Mouse (Mus musculus): ENCODE measurements around the gene Cfap97d1.

The Cfap97d1 gene

DNA sequence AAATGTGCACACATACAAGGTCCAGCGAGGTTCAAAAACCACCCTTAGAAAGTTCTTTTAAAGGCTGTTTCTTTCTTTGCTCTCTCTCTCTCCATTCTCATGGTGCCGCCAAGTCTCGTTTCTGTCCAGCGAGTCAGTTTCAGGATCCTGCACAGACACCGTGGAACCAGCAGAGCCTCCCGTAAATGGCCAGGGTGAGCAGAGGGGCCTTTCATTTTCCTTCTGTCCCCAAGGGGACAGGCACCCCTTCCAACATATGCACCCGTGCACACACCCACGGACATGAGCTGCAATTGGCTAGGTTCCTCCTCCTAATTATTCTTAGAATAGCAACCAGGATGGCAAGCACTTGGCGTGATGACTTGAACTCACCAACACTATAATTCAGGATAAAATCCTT is 10.6 kb upstream of the Cfap97d1 start:
- DNase-seq (ENCODE audit: low read depth, low spot score), result no peak

GRCm38 (mm10) chr11:101974181-101974580 is 9.9 kb upstream of the Cfap97d1 start:
- no peak for DNase-seq (ENCODE audit: low read depth, low spot score)

GRCm38 (mm10) chr11:101974923-101975322 is 9.2 kb upstream of the Cfap97d1 start:
- peak; percentile 16 for DNase-seq (ENCODE audit: low read depth, low spot score)

DNA sequence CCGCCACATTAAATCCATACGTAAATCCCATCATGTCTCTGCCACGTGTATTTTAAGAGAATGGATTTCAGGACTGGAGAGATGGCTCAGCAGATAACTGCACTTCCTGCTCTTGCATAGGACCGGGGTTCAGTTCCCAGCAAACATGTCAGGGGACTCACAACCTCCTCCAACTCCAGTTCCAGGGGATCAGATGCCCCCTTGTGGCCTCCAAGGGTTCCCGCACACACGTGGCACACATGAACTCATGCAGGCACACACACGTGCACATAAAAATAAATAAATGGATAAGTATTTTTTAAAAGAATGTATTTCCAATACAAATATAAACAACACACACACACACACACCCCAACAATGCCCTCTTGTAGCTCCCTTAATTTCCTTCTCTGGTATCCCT is 7.1 kb upstream of the Cfap97d1 start:
- DNase-seq (ENCODE audit: low read depth, low spot score), result no peak

DNA sequence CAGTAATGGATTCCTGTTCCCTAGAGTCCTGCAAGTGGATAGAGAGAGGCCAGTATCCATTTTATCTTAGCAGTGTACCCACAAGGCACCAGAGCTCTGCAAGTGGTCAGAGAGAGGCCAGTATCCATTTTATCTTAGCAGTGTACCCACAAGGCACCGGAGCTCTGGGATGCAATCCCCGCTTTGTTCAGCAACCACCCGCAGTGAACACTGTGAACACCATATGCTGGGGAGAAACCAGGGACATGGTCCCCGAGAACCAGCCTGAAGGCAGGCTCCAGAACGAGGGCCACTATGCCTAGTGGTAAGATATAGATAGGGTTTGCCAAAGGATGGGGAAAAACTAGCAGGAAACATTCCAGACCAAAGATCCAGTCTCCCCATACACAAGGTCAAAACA is 4.9 kb upstream of the Cfap97d1 start:
- no peak for DNase-seq (ENCODE audit: low read depth, low spot score)

GRCm38 (mm10) chr11:101980603-101981157 is 3.4 kb upstream of the Cfap97d1 start:
- no peak for DNase-seq (ENCODE audit: low read depth, low spot score)

DNA sequence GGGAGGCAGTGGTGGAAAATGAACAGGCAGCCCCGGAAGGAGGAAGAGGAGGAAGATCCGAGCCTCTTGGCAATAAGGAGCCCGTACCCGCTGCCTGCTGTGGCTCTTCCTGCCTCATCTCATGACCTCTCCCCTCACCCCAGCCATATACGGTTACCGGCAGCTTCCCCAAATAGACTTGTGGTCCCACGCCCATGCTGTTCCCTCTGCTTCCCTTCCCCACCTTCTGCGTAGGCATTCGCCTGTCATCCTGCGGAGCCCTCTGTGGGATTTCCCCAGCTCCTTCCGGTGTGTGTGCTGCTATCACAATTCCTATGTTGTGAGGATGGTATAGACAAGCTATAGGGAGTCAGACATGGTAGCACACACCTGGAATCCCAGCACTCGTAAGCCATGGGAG is 2.2 kb upstream of the Cfap97d1 start:
- no peak for DNase-seq (ENCODE audit: low read depth, low spot score)

DNA sequence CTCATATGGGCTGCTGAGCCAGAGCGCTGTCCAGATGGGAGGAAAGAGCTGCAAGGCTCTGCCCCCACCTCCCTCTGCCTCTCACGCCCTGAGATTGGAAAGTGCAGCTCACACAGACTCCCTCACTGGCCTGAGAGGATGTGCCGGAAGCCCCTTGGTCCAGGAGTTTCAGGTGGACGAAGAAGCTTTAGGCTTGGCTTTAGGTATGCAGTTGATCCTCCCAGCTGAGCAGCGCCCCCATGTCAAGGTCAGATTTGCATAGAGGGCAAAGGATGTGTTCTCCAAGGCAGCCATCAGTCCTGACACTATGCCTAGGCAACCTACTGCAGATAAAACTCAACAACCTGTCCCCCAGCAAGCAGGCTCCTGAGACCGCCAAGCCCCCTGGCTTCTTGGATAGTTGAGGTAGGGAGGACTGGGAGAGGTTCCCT is 1.1 kb upstream of the Cfap97d1 start:
- DNase-seq (ENCODE audit: low read depth, low spot score), result no peak

- DNase-seq (ENCODE audit: low read depth, low spot score), result peak; percentile 20
These were observed 603 bp upstream of the Cfap97d1 start for GRCm38 (mm10) chr11:101983431-101983921.

DNA sequence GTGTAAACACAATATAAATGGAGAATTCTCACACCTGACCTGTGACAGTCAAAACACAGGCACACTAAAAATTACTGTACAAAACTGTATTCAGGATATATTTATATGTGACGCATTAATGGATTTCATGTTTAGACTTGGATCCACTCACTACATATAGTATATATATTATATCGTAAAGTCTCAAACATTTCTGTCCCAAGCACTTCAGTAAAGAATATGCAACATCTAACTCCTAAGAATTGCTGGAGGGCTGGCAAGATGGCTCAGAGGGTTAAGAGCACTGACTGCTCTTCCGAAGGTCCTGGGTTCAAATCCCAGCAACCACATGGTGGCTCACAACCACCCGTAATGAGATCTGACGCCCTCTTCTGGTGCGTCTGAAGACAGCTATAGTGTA is 1.4 kb downstream of the Cfap97d1 start:
- peak; percentile 23 for DNase-seq (ENCODE audit: low read depth, low spot score)

- peak; percentile 78 for DNase-seq (ENCODE audit: low read depth, low spot score)
These were observed 1.9 kb downstream of the Cfap97d1 start for GRCm38 (mm10) chr11:101985990-101986389.

DNA sequence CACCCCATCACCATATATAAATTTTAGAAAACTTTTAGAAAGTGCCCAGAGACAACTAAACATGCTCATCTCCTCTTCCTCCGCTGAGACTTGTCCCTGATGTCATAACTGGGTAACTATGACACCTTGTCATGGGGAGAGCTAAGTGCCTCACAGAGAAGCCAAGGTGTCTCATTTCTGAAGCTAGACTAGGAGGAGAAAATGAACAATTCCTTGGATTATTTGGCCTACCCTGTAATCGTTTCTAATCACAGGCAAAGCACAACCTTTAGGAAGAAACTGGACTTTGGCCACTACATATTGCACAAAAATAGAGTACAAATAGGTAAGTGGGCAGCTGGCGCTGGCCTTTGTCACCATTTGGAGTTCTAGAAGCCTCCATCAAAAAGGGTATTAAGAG is 2.8 kb downstream of the Cfap97d1 start, which contains the start of gene Dusp3:
Dusp3 (minus strand) TSS at position 101 of the 400 bp plus-strand sequence.
- no peak for DNase-seq (ENCODE audit: low read depth, low spot score)

- no peak for DNase-seq (ENCODE audit: low read depth, low spot score)
These were observed 6.2 kb downstream of the Cfap97d1 start for GRCm38 (mm10) chr11:101990244-101990643.

DNA sequence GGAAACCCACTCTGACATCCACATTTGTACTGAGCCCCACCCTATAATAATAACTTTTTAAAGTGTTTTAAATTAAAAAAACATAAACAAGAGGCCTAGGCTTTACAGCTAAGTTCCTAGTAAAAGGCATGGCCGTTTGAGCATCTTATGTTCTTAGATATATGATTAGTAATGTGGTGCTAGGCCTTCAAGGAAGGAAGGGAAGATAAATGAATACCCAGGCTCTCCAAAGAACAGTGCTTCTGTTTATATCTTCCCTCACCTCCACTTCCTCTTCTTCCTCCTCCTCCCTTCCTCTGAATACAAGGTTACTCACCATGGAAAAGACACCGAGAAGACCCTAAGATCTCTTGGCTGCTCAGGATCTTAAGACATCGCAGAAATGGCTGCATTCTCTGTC is 7.7 kb downstream of the Cfap97d1 start:
- no peak for DNase-seq (ENCODE audit: low read depth, low spot score)

DNA sequence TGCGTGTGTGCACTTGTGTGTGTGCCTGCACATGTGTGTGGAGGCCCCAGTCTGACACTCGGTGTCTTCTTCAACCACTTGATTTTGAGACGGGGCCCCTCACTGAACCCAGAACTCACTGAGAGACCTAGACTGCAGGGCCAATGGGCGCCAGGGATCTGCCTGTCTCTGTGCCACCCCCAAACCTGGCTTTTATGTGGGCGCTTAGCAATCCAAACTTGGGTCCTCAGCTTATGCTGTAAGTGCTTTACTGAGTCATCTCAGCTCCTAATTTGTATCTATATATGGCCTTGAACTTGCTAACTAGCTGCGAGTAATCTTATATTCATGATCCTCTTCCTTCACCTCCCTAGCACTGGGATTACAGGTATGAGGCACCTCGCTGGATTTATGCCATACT is 8.3 kb downstream of the Cfap97d1 start:
- no peak for DNase-seq (ENCODE audit: low read depth, low spot score)

DNA sequence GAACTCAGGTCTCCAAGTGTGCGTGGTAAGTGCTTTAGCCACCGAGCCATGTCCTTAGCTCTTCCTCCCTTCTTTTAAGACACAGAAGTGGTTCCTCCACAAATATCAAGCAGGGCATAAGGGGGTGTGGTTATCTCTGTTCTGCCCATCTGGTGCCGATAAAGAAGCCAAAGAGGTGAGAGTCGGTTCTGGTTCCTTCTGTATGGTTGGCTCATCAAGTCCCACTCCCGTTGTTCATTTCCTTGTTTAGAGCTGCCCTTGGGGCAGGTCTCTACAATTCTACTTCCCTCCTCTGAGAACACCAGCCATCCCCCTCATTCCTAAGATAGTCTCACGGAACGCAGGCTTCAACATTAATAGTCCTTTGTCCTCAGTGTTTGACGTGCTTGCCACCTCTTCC is 10.0 kb downstream of the Cfap97d1 start:
- no peak for DNase-seq (ENCODE audit: low read depth, low spot score)

DNA sequence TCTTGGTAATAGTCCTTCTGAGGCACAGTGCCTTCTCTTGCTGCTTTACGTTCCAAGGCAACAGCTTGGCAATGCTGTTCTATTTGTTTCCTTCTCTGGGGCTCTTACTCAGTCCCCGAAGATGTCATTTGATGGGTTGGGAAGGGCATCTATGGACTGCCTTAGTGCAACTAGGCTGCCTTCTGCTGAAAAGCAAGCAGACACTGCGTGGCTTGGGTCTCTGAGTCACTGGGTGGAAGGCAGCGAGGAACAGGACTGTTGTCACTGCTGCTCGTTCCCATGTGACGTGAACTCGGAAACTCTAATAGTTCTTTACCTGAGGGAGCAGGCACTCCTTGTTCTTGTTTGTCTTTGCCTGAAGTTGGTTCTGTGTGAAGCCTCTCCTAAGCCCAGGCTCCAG is 11.9 kb downstream of the Cfap97d1 start:
- no peak for DNase-seq (ENCODE audit: low read depth, low spot score)

- no peak for DNase-seq (ENCODE audit: low read depth, low spot score)
These were observed 14.2 kb downstream of the Cfap97d1 start for GRCm38 (mm10) chr11:101998258-101998657.

- DNase-seq (ENCODE audit: low read depth, low spot score), result no peak
These were observed 15.4 kb downstream of the Cfap97d1 start for GRCm38 (mm10) chr11:101999466-101999865.

GRCm38 (mm10) chr11:102004251-102004650 is 20.2 kb downstream of the Cfap97d1 start:
- DNase-seq (ENCODE audit: low read depth, low spot score), result peak; percentile 8

- no peak for DNase-seq (ENCODE audit: low read depth, low spot score)
These were observed 22.2 kb downstream of the Cfap97d1 start for GRCm38 (mm10) chr11:102006271-102006670.

GRCm38 (mm10) chr11:102006688-102007087 is 22.6 kb downstream of the Cfap97d1 start:
- no peak for DNase-seq (ENCODE audit: low read depth, low spot score)

- no peak for DNase-seq (ENCODE audit: low read depth, low spot score)
These were observed 24.3 kb downstream of the Cfap97d1 start for GRCm38 (mm10) chr11:102008372-102008771.

Data from A20 (cell line).